Mouse (Mus musculus): ENCODE data around the gene Pex11b.

DNA sequence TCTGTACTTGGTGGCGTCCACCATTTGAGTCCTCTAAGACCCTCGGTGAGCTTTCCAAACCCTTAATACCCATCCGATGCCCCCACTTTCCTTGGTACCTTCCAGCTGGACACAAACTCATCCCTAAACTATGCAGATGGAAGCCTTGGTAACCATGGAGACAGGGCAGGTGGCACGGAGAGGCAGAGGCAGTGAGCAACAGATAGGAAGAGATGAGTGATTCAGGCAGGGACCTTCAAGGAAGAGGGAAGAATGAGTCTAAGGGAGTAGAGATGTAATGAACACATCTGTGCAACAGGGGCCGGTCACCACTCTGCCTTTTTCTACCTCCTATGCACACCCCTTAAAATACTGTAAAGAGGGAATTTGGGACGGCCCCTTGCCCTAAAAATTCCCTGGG is 39.5 kb upstream of the Pex11b start:
- TF ChIP-seq CTCF (IDR thresholded peaks at IDR 0.05; ENCODE audit: borderline replicate concordance, control insufficient read depth, extremely low read depth, insufficient read depth, low read length, poor library complexity) (no peak), POLR2A (IDR thresholded peaks at IDR 0.05; ENCODE audit: control insufficient read depth, extremely low read depth, insufficient read depth, low read length, poor library complexity) (no peak)

All from thymus, adult 2 months (tissue).